ENCODE assay signal across 8 mouse cellular contexts in the genomic region with DNA sequence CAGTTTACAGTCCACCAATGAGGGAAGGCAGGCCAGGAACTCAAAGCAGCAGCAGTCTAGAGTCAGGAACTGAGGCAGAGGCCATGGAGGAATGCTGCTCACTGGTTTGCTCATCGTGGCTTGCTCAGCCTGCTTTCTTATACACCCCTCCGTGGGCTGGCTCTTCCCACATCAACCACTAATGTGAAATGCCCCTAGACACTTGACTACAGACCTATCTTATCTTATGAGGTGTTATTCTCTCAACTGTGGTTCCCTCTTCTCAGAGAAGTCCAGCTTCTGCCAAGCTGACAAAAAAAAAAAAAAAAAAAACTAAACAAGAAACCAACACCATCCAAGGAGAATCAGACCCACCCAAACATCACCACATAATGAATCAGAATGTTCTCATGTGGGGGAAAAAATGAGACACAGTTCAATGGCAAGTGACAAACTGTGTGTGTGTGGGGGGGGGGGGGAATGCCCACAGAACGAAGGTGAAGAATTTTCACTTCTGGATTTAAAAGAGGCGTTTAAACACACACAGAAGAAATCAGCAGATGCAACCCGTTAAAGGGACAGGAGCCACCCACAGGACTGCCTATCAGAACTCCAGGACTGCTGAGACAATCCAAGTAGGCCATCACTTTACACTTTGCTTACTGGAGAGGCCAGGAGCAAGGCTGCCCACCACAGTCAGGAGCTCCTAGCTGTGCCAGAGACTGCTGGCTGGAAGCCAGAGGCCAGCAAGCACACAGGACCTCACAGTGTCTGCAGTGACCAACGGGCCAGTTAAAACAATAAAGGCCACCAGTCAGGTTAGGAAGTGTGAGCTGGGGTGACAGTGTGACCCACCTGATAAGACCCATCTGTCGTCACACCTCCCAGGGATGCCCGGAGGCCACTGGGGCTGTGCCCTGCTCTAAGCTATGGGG.
DNase-seq lines count a peak whose midpoint lies in the region; ATAC-seq and TF ChIP-seq lines count a peak whose summit lies in the region.

No protein-coding gene starts in this region.

- WGBS in embryonic facial prominence, embryonic 15.5 days: 78% methylated on average over 8 of the region's 8 CpGs
- 81% methylated on average over 8 of the region's 8 CpGs for WGBS in embryonic facial prominence, embryonic 10.5 days
- 56% methylated on average over 8 of the region's 8 CpGs for WGBS in stomach, embryonic 15.5 days
- 56% methylated on average over 8 of the region's 8 CpGs for WGBS in stomach, postnatal 0 days
- WGBS in intestine, embryonic 15.5 days: 65% methylated on average over 8 of the region's 8 CpGs

- ATAC-seq in embryonic facial prominence, embryonic 15.5 days (ENCODE audit: insufficient number of reproducible peaks, low FRiP score, low TSS enrichment, low read depth): peak; percentile 49; the same call in 1 of the 2 replicates
- ATAC-seq in stomach, embryonic 15.5 days (ENCODE audit: insufficient read depth, low FRiP score, low read depth): peak; percentile 27; the same call in 1 of the 2 replicates
- no peak for ATAC-seq in stomach, postnatal 0 days (ENCODE audit: low FRiP score, low TSS enrichment)
- ATAC-seq in intestine, embryonic 15.5 days: no peak

- no peak overlapping the region for H3K4me3 ChIP-seq in embryonic facial prominence, embryonic 15.5 days (replicated peaks)
- no peak overlapping the region for H3K4me3 ChIP-seq in embryonic facial prominence, embryonic 10.5 days
- H3K4me3 ChIP-seq in stomach, embryonic 15.5 days (replicated peaks): no peak overlapping the region
- H3K4me3 ChIP-seq in stomach, postnatal 0 days (ENCODE audit: low read depth, low read length): no peak overlapping the region
- no peak overlapping the region for H3K4me3 ChIP-seq in intestine, embryonic 15.5 days (replicated peaks)

- no peak overlapping the region for H3K27ac ChIP-seq in embryonic facial prominence, embryonic 15.5 days (replicated peaks)
- no peak overlapping the region for H3K27ac ChIP-seq in embryonic facial prominence, embryonic 10.5 days (replicated peaks)
- H3K27ac ChIP-seq in stomach, embryonic 15.5 days: no peak overlapping the region
- H3K27ac ChIP-seq in stomach, postnatal 0 days (replicated peaks): no peak overlapping the region
- no peak overlapping the region for H3K27ac ChIP-seq in intestine, embryonic 15.5 days

- DNase-seq in embryonic facial prominence, embryonic 10.5 days (ENCODE audit: low spot score): no peak
- no peak for DNase-seq in stomach, postnatal 0 days (ENCODE audit: low spot score)
- peak; percentile 62 to 64 for DNase-seq in heart, postnatal 10 days
- DNase-seq in spleen, adult 12 weeks (ENCODE audit: low spot score): no peak
- DNase-seq in c-Kit-positive CD71-positive TER-119-positive erythroid progenitor cells, embryonic 14.5 days (ENCODE audit: low spot score): no peak

- no peaks in the 10 kb centered on the region for H3K4me1 ChIP-seq in embryonic facial prominence, embryonic 15.5 days
- no peaks in the 10 kb centered on the region for H3K4me1 ChIP-seq in embryonic facial prominence, embryonic 10.5 days
- H3K4me1 ChIP-seq in stomach, embryonic 15.5 days: no peaks in the 10 kb centered on the region
- H3K4me1 ChIP-seq in stomach, postnatal 0 days (replicated peaks; ENCODE audit: control insufficient read depth, insufficient read depth): no peaks in the 10 kb centered on the region
- H3K4me1 ChIP-seq in intestine, embryonic 15.5 days (replicated peaks): no peaks in the 10 kb centered on the region

- intact Hi-C loops in heart, postnatal 10 days (cut with DNase I): no loop called here

- H3K9me3 ChIP-seq in embryonic facial prominence, embryonic 15.5 days (replicated peaks): no peaks in the 10 kb centered on the region
- no peaks in the 10 kb centered on the region for H3K9me3 ChIP-seq in embryonic facial prominence, embryonic 10.5 days
- no peaks in the 10 kb centered on the region for H3K9me3 ChIP-seq in stomach, embryonic 15.5 days
- H3K9me3 ChIP-seq in stomach, postnatal 0 days (ENCODE audit: control insufficient read depth, low read length): no peaks in the 10 kb centered on the region
- no peaks in the 10 kb centered on the region for H3K9me3 ChIP-seq in intestine, embryonic 15.5 days

- no peak for TF ChIP-seq CTCF in stomach, postnatal 0 days (IDR thresholded peaks at IDR 0.05; ENCODE audit: low read depth)

- no peaks in the 10 kb centered on the region for H3K27me3 ChIP-seq in embryonic facial prominence, embryonic 15.5 days
- H3K27me3 ChIP-seq in embryonic facial prominence, embryonic 10.5 days (replicated peaks; ENCODE audit: low read depth, poor library complexity, severe bottlenecking): no peaks in the 10 kb centered on the region
- no peaks in the 10 kb centered on the region for H3K27me3 ChIP-seq in stomach, embryonic 15.5 days (replicated peaks)
- H3K27me3 ChIP-seq in stomach, postnatal 0 days (ENCODE audit: control insufficient read depth, insufficient read depth, low read length): no peaks in the 10 kb centered on the region
- H3K27me3 ChIP-seq in intestine, embryonic 15.5 days (replicated peaks): no peaks in the 10 kb centered on the region

- 0 out of 2 replicates have a peak, but pooled peaks cover 5% of the 10 kb centered on the region for H3K36me3 ChIP-seq in embryonic facial prominence, embryonic 15.5 days
- H3K36me3 ChIP-seq in embryonic facial prominence, embryonic 10.5 days (replicated peaks): peaks cover 10% of the 10 kb centered on the region; the same call in 1 of the 2 replicates
- peaks cover 4% of the 10 kb centered on the region; the same call in 1 of the 2 replicates for H3K36me3 ChIP-seq in stomach, embryonic 15.5 days
- H3K36me3 ChIP-seq in stomach, postnatal 0 days (ENCODE audit: control insufficient read depth, insufficient read depth, low read length): no peaks in the 10 kb centered on the region
- peaks cover 2% of the 10 kb centered on the region; the same call in 1 of the 2 replicates for H3K36me3 ChIP-seq in intestine, embryonic 15.5 days

- no peak overlapping the region for H3K4me2 ChIP-seq in embryonic facial prominence, embryonic 15.5 days (replicated peaks)
- no peak overlapping the region for H3K4me2 ChIP-seq in stomach, embryonic 15.5 days
- H3K4me2 ChIP-seq in stomach, postnatal 0 days (replicated peaks; ENCODE audit: low read depth): no peak overlapping the region
- no peak overlapping the region for H3K4me2 ChIP-seq in intestine, embryonic 15.5 days (replicated peaks)

- TF ChIP-seq EP300 in stomach, postnatal 0 days (optimal IDR thresholded peaks at IDR 0.05): no peak

- no peak overlapping the region for H3K9ac ChIP-seq in embryonic facial prominence, embryonic 15.5 days
- H3K9ac ChIP-seq in stomach, embryonic 15.5 days: no peak overlapping the region
- no peak overlapping the region for H3K9ac ChIP-seq in stomach, postnatal 0 days (ENCODE audit: low read length)
- H3K9ac ChIP-seq in intestine, embryonic 15.5 days: no peak overlapping the region

Comparison
In these comparisons a context has a peak if more than half of its experiments do, and no peak if none do; other contexts are left out.
1. ATAC-seq: peak in embryonic facial prominence, embryonic 15.5 days (single experiment) and stomach, embryonic 15.5 days (single experiment); none in stomach, postnatal 0 days (single experiment) and intestine, embryonic 15.5 days (single experiment).
2. DNase-seq: peak in heart, postnatal 10 days (2 of 2); none in embryonic facial prominence, embryonic 10.5 days (single experiment), stomach, postnatal 0 days (single experiment), spleen, adult 12 weeks (single experiment) and c-Kit-positive CD71-positive TER-119-positive erythroid progenitor cells, embryonic 14.5 days (single experiment).